Mouse (Mus musculus) ES-Bruce4 (cell line): ENCODE measurements around the gene Zdhhc13.

ENCODE experiments used
- CTCF ChIP-seq: IDR thresholded peaks from one replicate; pipeline ENCODE4 v1.8.1; 2011; ENCODE audit warnings: low read depth, low read length
- EP300 ChIP-seq: IDR thresholded peaks from 2 replicates; pipeline ENCODE4 v1.6.1; 2011; ENCODE audit warnings: low read depth, low read length; ENCODE audit not compliant: insufficient read depth
- POLR2A ChIP-seq: IDR thresholded peaks from one replicate; pipeline ENCODE4 v1.8.1; 2011; ENCODE audit warnings: low read length; ENCODE audit not compliant: insufficient read depth

DNA sequence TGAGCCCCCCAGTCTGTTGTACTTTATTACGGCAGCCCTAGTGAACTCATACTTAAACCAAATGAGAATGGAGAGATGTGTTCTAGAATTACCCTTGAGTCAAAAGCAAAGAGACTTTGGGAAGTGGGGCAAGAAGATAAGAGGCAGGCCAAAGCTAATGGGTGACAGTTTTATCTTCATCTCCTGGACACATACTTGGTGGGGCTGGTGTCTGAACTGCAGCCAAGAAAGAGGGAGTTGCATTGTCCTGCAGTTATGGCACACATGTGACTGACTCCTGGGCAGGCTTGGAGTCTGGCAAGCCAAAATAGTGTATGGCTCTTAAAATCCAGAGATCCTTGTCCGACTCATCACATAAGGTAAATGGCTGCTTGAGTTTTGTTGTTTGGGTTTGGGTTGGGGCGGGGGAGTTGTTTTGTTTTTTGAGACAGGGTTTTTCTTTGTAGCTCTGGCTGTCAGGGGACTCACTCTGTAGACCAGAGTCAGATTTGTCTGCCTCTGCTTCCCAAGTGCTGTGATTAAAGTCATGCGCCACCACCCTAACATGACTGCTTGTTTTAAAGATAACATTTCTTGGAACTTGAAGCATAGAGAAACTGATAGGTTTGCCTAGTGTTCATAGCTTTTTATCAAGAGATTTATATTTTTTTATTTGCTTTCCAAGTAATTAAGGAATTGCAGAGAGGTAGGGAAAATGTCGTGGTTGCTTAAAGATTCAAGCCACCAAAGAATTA is 40.5 kb downstream of the Zdhhc13 start:
- TF ChIP-seq EP300 (no peak), CTCF (no peak), POLR2A (no peak)
